Mouse (Mus musculus) neural tube, postnatal 0 days (tissue): ENCODE results near the gene Fen1. TPM values are rescaled to one million over a fixed set of nuclear protein-coding genes. Genes with fewer than 3 reads are reported as not detected.

Experiments used
- microRNA-seq: library from miRNA; unstranded; fragments of <30 nt; microRNA quantifications from one replicate; pipeline ENCODE4, GENCODE M21; 2016
- polyA plus RNA-seq: library from polyadenylated mRNA; unstranded; fragments of >200 nt; fragmentation: Nextera tagmentation; extraction: Ambion mirVana; gene quantifications from 2 replicates; pipeline ENCODE4 v1.2.1, GENCODE M21; 2015

Fen1 gene
- polyA plus RNA-seq = 16.6 and 18.9 TPM in 2 replicates

DNA sequence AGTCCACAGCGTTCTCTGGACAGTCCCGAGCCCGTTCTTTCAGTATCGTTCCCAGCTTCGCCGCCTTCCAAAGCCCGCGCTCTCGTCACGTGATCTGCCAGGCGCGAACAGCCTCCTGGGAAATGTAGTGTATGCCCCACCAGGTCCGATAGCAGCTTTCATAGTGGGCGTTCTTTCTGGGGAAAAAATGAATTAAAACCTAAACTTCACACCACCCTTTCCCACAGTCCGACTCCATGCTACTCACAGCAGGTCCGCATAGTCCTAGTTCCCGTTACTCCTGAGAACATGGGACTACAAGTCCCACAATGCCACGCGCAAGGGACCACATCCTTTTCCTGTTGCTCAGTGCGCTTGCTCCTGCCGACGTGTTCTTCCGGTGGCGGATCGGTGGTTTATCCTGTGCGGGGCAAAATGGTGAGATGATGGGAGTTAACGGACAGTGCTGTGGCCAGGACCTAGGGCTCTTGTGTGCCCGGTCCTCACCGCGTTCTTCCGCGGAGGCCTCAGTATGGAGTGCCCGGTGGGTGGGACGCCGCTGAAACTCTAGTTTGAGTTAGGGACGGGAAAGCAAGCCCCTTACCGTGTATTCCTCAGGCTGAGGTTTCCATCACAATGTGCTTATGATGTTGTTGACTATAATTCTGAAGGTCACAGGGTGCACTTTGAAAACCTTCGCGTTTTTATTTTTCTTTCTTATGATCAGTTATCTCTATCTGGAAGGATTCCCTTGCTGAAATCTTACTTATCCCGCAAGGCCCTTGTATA lies at the start of gene Fen1, which contains the start of gene Tmem258:
TSS of gene Fen1 (minus strand) at position 322 of the 768 bp plus-strand sequence.
TSS of gene Tmem258 (plus strand) at position 167 of the 768 bp plus-strand sequence.

GRCm38 (mm10) chr19:10240654-10241305 lies 36.8 kb upstream of the Fen1 start, which contains the start of gene Myrf:
Myrf (minus strand) TSS chr19:10240748.

DNA sequence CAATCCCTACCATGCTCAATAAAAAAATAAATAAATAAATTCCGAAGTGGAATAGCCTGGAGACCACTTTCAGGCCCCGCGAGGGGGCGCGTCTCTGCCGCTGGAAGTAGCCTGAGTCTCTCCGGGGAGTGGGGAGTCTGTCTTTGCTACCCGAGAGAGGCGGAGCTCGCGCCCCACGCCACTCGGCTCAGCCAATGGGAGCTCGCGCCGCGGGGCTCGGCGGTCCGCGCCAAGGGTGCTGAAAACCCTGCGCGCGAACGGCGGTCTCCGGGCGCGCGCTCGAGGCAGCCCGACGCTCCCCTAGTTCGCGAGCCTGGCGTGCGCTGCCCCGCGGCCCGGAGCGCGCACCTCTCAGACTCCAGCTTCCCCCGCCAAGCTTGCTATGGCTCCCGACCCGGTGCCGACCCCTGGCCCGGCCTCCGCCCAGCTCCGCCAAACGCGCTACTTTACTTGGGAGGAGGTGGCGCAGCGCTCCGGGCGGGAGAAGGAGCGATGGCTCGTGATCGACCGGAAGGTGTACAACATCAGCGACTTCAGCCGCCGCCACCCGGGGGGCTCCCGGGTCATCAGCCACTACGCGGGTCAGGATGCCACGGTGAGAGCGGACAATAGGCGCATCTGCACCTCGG lies 21.2 kb downstream of the Fen1 start, which contains the start of gene Fads1:
TSS of gene Fads1 (plus strand) at position 219 of the 629 bp plus-strand sequence.

Small RNAs within 50 kb of the gene (microRNA-seq; reads per million reads assigned to microRNA genes)
- gene Mir6993 = 1.7 reads per million

Other genes starting within 250 kb of the Fen1 start
- gene Fth1, start 223.6 kb downstream of the Fen1 start, polyA plus RNA-seq = 2,861 and 3,351 TPM in 2 replicates
- 4.6 and 4.9 TPM in 2 replicates for gene Best1, start 202.5 kb downstream of the Fen1 start, polyA plus RNA-seq
- gene Rab3il1, start 202.5 kb downstream of the Fen1 start, polyA plus RNA-seq = 22.8 and 23.5 TPM in 2 replicates
- 36.3 and 40.6 TPM in 2 replicates for gene Fads3, start 162.6 kb downstream of the Fen1 start, polyA plus RNA-seq
- 224 and 246 TPM in 2 replicates for gene Fads2, start 102.4 kb downstream of the Fen1 start, polyA plus RNA-seq
- 139 and 145 TPM in 2 replicates for gene Fads1, start 21.3 kb downstream of the Fen1 start, polyA plus RNA-seq
- 345 TPM in 2 replicates for gene Tmem258, start 155 bp downstream of the Fen1 start, polyA plus RNA-seq
- 2.1 and 3.2 TPM in 2 replicates for gene Myrf, start 36.6 kb upstream of the Fen1 start, polyA plus RNA-seq
- 11.3 and 13.8 TPM in 2 replicates for gene Dagla, start 100.7 kb upstream of the Fen1 start, polyA plus RNA-seq
- 32.7 and 43.1 TPM in 2 replicates for gene Syt7, start 184.9 kb upstream of the Fen1 start, polyA plus RNA-seq